Mouse (Mus musculus) CH12.LX (cell line): ENCODE measurements around the gene Adarb1. TPM values are rescaled to one million over a fixed set of nuclear protein-coding genes. Genes with fewer than 3 reads are reported as not detected.

ENCODE experiments used
- DNase-seq: peaks from one replicate; pipeline ENCODE4 v3.0.0-alpha.2; 2013; ENCODE audit errors: extremely low read depth
- H3K27ac ChIP-seq: 2 replicates; pipeline ENCODE4 v1.5.1; 2012; ENCODE audit warnings: low read depth, mild to moderate bottlenecking, control low read depth, moderate library complexity; ENCODE audit not compliant: insufficient read depth
- H3K27me3 ChIP-seq: replicated peaks from 2 replicates; pipeline ENCODE3; 2012; ENCODE audit warnings: inconsistent platforms
- H3K36me3 ChIP-seq, 2 experiments: replicated peaks in 1 of 2; 2 replicates each; pipeline versions ENCODE3 to v1.6.1; 2012; ENCODE audit warnings: inconsistent platforms in 1 of 2, low read length in 1 of 2, mild to moderate bottlenecking in 1 of 2, mixed read lengths in 1 of 2, moderate library complexity in 1 of 2; ENCODE audit not compliant: control insufficient read depth in 1 of 2, insufficient read depth in 1 of 2
- H3K4me1 ChIP-seq, 2 experiments: 2 replicates each; pipeline ENCODE4 v1.6.1; 2012; ENCODE audit warnings: inconsistent platforms in 1 of 2, moderate library complexity in 1 of 2; ENCODE audit not compliant: insufficient read depth in 2 of 2, control insufficient read depth in 1 of 2
- H3K4me2 ChIP-seq: 2 replicates; pipeline ENCODE4 v1.6.1; 2012; ENCODE audit warnings: low read depth, mild to moderate bottlenecking, control low read depth; ENCODE audit not compliant: poor library complexity, insufficient read depth, severe bottlenecking
- H3K4me3 ChIP-seq, 3 experiments: fragments of 150-350 bp in 1 of 3; sonication (generic) in 1 of 3; replicated peaks in 1 of 3; 2 replicates each; pipeline versions ENCODE3 to v1.5.1; 2011 to 2012; ENCODE audit warnings: low read depth in 2 of 3, low read length in 2 of 3, mild to moderate bottlenecking in 2 of 3, moderate library complexity in 2 of 3, control low read depth in 1 of 3, improper control_type of control experiment in 1 of 3, inconsistent platforms in 1 of 3, mixed read lengths in 1 of 3; ENCODE audit not compliant: poor library complexity in 1 of 3
- H3K79me2 ChIP-seq: replicated peaks from 2 replicates; pipeline ENCODE4 v1.6.1; 2012; ENCODE audit warnings: mild to moderate bottlenecking, moderate library complexity; ENCODE audit not compliant: control insufficient read depth, poor library complexity, insufficient read depth, severe bottlenecking; ENCODE audit errors: extremely low read depth
- H3K9ac ChIP-seq: 2 replicates; pipeline ENCODE4 v1.6.1; 2012; ENCODE audit warnings: low read depth, mild to moderate bottlenecking, control low read depth, moderate library complexity; ENCODE audit not compliant: insufficient read depth
- H3K9me3 ChIP-seq: replicated peaks from 2 replicates; pipeline ENCODE3; 2012; ENCODE audit warnings: low read length, inconsistent platforms, mixed read lengths
- BHLHE40 ChIP-seq: IDR thresholded peaks from 2 replicates; pipeline ENCODE4 v1.6.1; 2011; ENCODE audit warnings: mild to moderate bottlenecking, low read depth, low read length, improper control_type of control experiment
- CHD1 ChIP-seq: IDR thresholded peaks from 2 replicates; pipeline ENCODE4 v1.6.1; 2012; ENCODE audit warnings: low read depth, low read length, improper control_type of control experiment, inconsistent platforms
- E2F4 ChIP-seq: IDR thresholded peaks from 2 replicates; pipeline ENCODE4 v1.6.1; 2011; ENCODE audit warnings: low read depth, low read length, improper control_type of control experiment; ENCODE audit not compliant: insufficient replicate concordance
- EP300 ChIP-seq: IDR thresholded peaks from 2 replicates; pipeline ENCODE4 v1.6.1; 2011; ENCODE audit warnings: low read length, improper control_type of control experiment
- ETS1 ChIP-seq: conservative IDR thresholded peaks from 2 replicates; pipeline ENCODE4 v1.6.1; 2012; ENCODE audit warnings: low read depth, mild to moderate bottlenecking, inconsistent platforms, low read length, improper control_type of control experiment, moderate library complexity
- HCFC1 ChIP-seq: IDR thresholded peaks from 2 replicates; pipeline ENCODE4 v1.6.1; 2012; ENCODE audit warnings: low read depth, mild to moderate bottlenecking, inconsistent platforms, low read length, improper control_type of control experiment
- IRF4 ChIP-seq: IDR thresholded peaks from 2 replicates; pipeline ENCODE4 v1.6.1; 2014; ENCODE audit warnings: low read depth, mild to moderate bottlenecking, inconsistent platforms, low read length, improper control_type of control experiment
- JUN ChIP-seq: IDR thresholded peaks from 2 replicates; pipeline ENCODE4 v1.6.1; 2011; ENCODE audit warnings: low read depth, mild to moderate bottlenecking, low read length, improper control_type of control experiment, moderate library complexity; ENCODE audit not compliant: insufficient read depth
- JUND ChIP-seq: conservative IDR thresholded peaks from 2 replicates; pipeline ENCODE4 v1.6.1; 2011; ENCODE audit warnings: low read depth, low read length, improper control_type of control experiment
- KAT2A ChIP-seq: IDR thresholded peaks from 2 replicates; pipeline ENCODE4 v1.6.1; 2012; ENCODE audit warnings: low read length, improper control_type of control experiment, inconsistent platforms; ENCODE audit not compliant: insufficient replicate concordance
- MAZ ChIP-seq: IDR thresholded peaks from 2 replicates; pipeline ENCODE4 v1.6.1; 2012; ENCODE audit warnings: low read depth, mild to moderate bottlenecking, inconsistent platforms, low read length, improper control_type of control experiment, moderate library complexity
- MEF2A ChIP-seq: IDR thresholded peaks from 2 replicates; pipeline ENCODE4 v1.6.1; 2014; ENCODE audit warnings: low read depth, mild to moderate bottlenecking, inconsistent platforms, low read length, improper control_type of control experiment, borderline replicate concordance
- MYC ChIP-seq: IDR thresholded peaks from 2 replicates; pipeline ENCODE4 v1.6.1; 2011; ENCODE audit warnings: low read depth, mild to moderate bottlenecking, improper control_type of control experiment, low read length
- NELFE ChIP-seq: IDR thresholded peaks from 2 replicates; pipeline ENCODE4 v1.6.1; 2011; ENCODE audit warnings: low read depth, low read length, improper control_type of control experiment
- RAD21 ChIP-seq: IDR thresholded peaks from 2 replicates; pipeline ENCODE4 v1.6.1; 2011; ENCODE audit warnings: low read depth, mild to moderate bottlenecking, low read length, improper control_type of control experiment, moderate library complexity
- SIN3A ChIP-seq: IDR thresholded peaks from 2 replicates; pipeline ENCODE4 v1.6.1; 2012; ENCODE audit warnings: low read length, improper control_type of control experiment, inconsistent platforms
- TBP ChIP-seq: conservative IDR thresholded peaks from 2 replicates; pipeline ENCODE4 v1.6.1; 2011; ENCODE audit warnings: low read depth, low read length, improper control_type of control experiment
- UBTF ChIP-seq: IDR thresholded peaks from 2 replicates; pipeline ENCODE4 v1.6.1; 2012; ENCODE audit warnings: low read depth, mild to moderate bottlenecking, inconsistent platforms, low read length, improper control_type of control experiment, moderate library complexity
- ZC3H11A ChIP-seq: IDR thresholded peaks from 2 replicates; pipeline ENCODE4 v1.6.1; 2012; ENCODE audit warnings: low read depth, mild to moderate bottlenecking, inconsistent platforms, low read length, improper control_type of control experiment
- ZNF384 ChIP-seq: IDR thresholded peaks from 2 replicates; pipeline ENCODE4 v1.6.1; 2012; ENCODE audit warnings: low read depth, low read length, improper control_type of control experiment, inconsistent platforms
- dilution Hi-C: fragments of 300-500 bp; cut with MboI; formaldehyde crosslinking; loops from 2 replicates; pipeline ENCODE4 v1.14.3; 2020; ENCODE audit warnings: low sequenced_read_pairs; ENCODE audit not compliant: extremely low pct_unique_long_range_greater_than_20kb, extremely low pct_ligation_motif_present
- in situ Hi-C: fragments of 300-500 bp; cut with MboI; formaldehyde crosslinking; loops from 3 replicates; pipeline ENCODE4 v1.14.3; 2019; ENCODE audit warnings: low sequenced_read_pairs, low pct_ligation_motif_present, low pct_unique_long_range_greater_than_20kb, mixed read lengths
- polyA plus RNA-seq: library from polyadenylated mRNA; unstranded; fragments of >175 nt; gene quantifications from 2 replicates; pipeline ENCODE4 v1.2.1, GENCODE M21; 2012; ENCODE audit warnings: low read depth; ENCODE audit not compliant: insufficient read length
- total RNA-seq, 2 experiments: library from RNA; depleted of rRNA; stranded (reverse); fragments of 300-350 nt in 1 of 2; fragments of >200 nt in 1 of 2; gene quantifications; 2 replicates each; pipeline ENCODE4 v1.2.3; 2012 to 2014

Adarb1 gene
- total and polyA plus RNA-seq, 3 experiments = 1.7 to 3.5 (median 2.4) TPM

DNA sequence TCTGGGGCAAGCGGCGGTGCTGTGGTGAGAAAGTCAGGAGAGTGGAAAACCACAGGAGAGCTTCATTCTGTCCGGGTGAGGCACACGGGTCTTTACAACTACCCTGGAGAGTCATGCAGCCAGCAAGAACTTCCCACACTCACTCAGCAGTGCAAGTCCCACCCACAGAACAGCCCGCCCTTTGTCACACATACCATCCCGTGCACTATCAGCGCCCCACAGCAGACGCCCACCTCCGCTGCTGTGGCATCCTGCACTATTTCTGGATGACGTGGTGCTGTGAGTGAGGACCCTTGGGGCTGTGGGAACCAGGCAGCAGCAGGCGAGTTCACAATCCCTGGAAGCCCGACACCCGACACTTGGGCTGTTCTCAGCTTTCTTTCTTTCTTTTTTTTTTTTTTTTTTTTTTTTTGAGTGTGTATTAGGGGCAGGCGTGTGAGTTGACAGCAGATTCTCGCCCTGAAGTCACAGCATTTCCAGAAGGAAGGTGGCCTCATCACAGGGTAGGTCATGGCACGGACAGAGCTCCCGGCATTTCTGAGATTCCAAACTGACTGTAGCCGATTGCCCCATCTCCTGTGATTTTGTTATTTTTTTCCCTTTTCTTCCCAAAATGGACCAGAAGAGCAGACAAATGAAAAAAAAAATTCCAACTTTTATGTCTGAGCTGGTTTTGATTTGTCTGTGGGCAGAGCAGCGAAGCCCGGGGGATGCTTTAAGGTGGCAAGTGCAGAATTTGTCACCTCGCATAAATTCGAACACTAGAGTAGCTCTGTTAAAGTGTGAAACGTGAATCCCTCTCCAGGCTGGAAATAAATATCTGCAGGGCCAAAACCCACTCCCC is 31.5 kb upstream of the Adarb1 start:
- Histone ChIP-seq H3K79me2 (no peaks in the 10 kb centered on the region), H3K27ac (no peak overlapping the region), H3K4me3 (no peak overlapping the region), H3K4me2 (no peak overlapping the region), H3K9me3 (peaks cover 12% of the 10 kb centered on the region), H3K27me3 (peaks cover 49% of the 10 kb centered on the region), H3K9ac (no peak overlapping the region), H3K36me3 (no peaks in the 10 kb centered on the region), H3K4me1 (peaks cover 0 to 3% of the 10 kb centered on the region in 2 experiments; a peak in 1 of 4 replicates)
- in situ Hi-C loops = no loop called here
- dilution Hi-C loops = no loop called here
- no peak for TF ChIP-seq BHLHE40
- TF ChIP-seq EP300 = no peak
- TF ChIP-seq ZC3H11A = no peak
- no peak for TF ChIP-seq JUN
- no peak for TF ChIP-seq MEF2A
- TF ChIP-seq HCFC1 = no peak
- no peak for TF ChIP-seq NELFE
- no peak for TF ChIP-seq MAZ
- TF ChIP-seq TBP = no peak
- TF ChIP-seq JUND = no peak
- TF ChIP-seq ETS1 = no peak
- no peak for TF ChIP-seq IRF4
- TF ChIP-seq E2F4 = no peak
- no peak for TF ChIP-seq UBTF
- no peak for TF ChIP-seq CHD1
- TF ChIP-seq ZNF384 = no peak
- no peak for TF ChIP-seq MYC
- no peak for TF ChIP-seq RAD21
- DNase-seq = no peak

DNA sequence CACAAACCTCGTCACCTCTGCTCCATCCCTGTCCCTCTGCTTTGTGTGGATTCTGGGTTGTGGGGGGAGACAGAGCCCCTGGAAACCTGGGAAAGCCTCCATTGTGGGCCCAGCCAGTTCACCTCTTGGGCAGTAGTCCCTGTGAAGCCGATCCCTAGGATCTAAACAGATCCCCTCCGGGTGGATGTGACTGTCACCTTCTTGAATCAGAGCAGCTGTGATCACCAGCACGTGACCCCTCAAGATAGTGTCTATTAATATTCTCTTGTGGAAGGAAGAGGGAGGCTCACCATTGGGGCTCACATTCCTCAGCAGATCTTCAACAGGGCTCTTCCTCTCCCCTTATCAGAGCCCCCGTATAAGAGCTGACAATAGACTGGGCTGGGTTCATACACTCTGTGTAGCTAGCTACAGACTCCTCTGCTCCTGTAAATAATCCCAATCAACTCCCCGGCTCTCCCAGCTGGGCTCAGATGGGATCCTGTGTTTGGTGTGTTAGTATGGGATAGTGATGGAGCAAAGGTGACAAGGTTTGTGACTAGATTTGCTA is 30.7 kb upstream of the Adarb1 start:
- peaks cover 0 to 3% of the 10 kb centered on the region in 2 experiments; a peak in 1 of 4 replicates for H3K4me1 ChIP-seq
- H3K9me3 ChIP-seq = peaks cover 12% of the 10 kb centered on the region
- peaks cover 42% of the 10 kb centered on the region for H3K27me3 ChIP-seq
- H3K79me2 ChIP-seq = no peaks in the 10 kb centered on the region
- H3K27ac ChIP-seq = no peak overlapping the region
- no peaks in the 10 kb centered on the region for H3K36me3 ChIP-seq
- TF ChIP-seq RAD21 (no peak), KAT2A (no peak), IRF4 (no peak), SIN3A (no peak)
- no peak for DNase-seq
- in situ Hi-C loops (no loop called here), dilution Hi-C loops (no loop called here)
- no peak overlapping the region for H3K4me2 ChIP-seq
- H3K4me3 ChIP-seq = no peak overlapping the region
- H3K9ac ChIP-seq = no peak overlapping the region
